Mouse (Mus musculus) CH12.LX (cell line): ENCODE data around the gene Hpcal1. TPM values are rescaled to one million over a fixed set of nuclear protein-coding genes. Genes with fewer than 3 reads are reported as not detected.

Experiments used
- DNase-seq: peaks from one replicate; pipeline ENCODE4 v3.0.0-alpha.2; 2013; ENCODE audit errors: extremely low read depth
- H3K27ac ChIP-seq: 2 replicates; pipeline ENCODE4 v1.5.1; 2012; ENCODE audit warnings: low read depth, mild to moderate bottlenecking, control low read depth, moderate library complexity; ENCODE audit not compliant: insufficient read depth
- H3K27me3 ChIP-seq: replicated peaks from 2 replicates; pipeline ENCODE3; 2012; ENCODE audit warnings: inconsistent platforms
- H3K36me3 ChIP-seq, 2 experiments: replicated peaks in 1 of 2; 2 replicates each; pipeline versions ENCODE3 to v1.6.1; 2012; ENCODE audit warnings: inconsistent platforms in 1 of 2, low read length in 1 of 2, mild to moderate bottlenecking in 1 of 2, mixed read lengths in 1 of 2, moderate library complexity in 1 of 2; ENCODE audit not compliant: control insufficient read depth in 1 of 2, insufficient read depth in 1 of 2
- H3K4me1 ChIP-seq, 2 experiments: 2 replicates each; pipeline ENCODE4 v1.6.1; 2012; ENCODE audit warnings: inconsistent platforms in 1 of 2, moderate library complexity in 1 of 2; ENCODE audit not compliant: insufficient read depth in 2 of 2, control insufficient read depth in 1 of 2
- H3K4me2 ChIP-seq: 2 replicates; pipeline ENCODE4 v1.6.1; 2012; ENCODE audit warnings: low read depth, mild to moderate bottlenecking, control low read depth; ENCODE audit not compliant: poor library complexity, insufficient read depth, severe bottlenecking
- H3K4me3 ChIP-seq, 3 experiments: fragments of 150-350 bp in 1 of 3; sonication (generic) in 1 of 3; replicated peaks in 1 of 3; 2 replicates each; pipeline versions ENCODE3 to v1.5.1; 2011 to 2012; ENCODE audit warnings: low read depth in 2 of 3, low read length in 2 of 3, mild to moderate bottlenecking in 2 of 3, moderate library complexity in 2 of 3, control low read depth in 1 of 3, improper control_type of control experiment in 1 of 3, inconsistent platforms in 1 of 3, mixed read lengths in 1 of 3; ENCODE audit not compliant: poor library complexity in 1 of 3
- H3K79me2 ChIP-seq: replicated peaks from 2 replicates; pipeline ENCODE4 v1.6.1; 2012; ENCODE audit warnings: mild to moderate bottlenecking, moderate library complexity; ENCODE audit not compliant: control insufficient read depth, poor library complexity, insufficient read depth, severe bottlenecking; ENCODE audit errors: extremely low read depth
- H3K9ac ChIP-seq: 2 replicates; pipeline ENCODE4 v1.6.1; 2012; ENCODE audit warnings: low read depth, mild to moderate bottlenecking, control low read depth, moderate library complexity; ENCODE audit not compliant: insufficient read depth
- H3K9me3 ChIP-seq: replicated peaks from 2 replicates; pipeline ENCODE3; 2012; ENCODE audit warnings: low read length, inconsistent platforms, mixed read lengths
- CHD1 ChIP-seq: IDR thresholded peaks from 2 replicates; pipeline ENCODE4 v1.6.1; 2012; ENCODE audit warnings: low read depth, low read length, improper control_type of control experiment, inconsistent platforms
- ELF1 ChIP-seq: IDR thresholded peaks from 2 replicates; pipeline ENCODE4 v1.6.1; 2014; ENCODE audit warnings: low read depth, mild to moderate bottlenecking, inconsistent platforms, low read length, improper control_type of control experiment
- EP300 ChIP-seq: IDR thresholded peaks from 2 replicates; pipeline ENCODE4 v1.6.1; 2011; ENCODE audit warnings: low read length, improper control_type of control experiment
- ETS1 ChIP-seq: conservative IDR thresholded peaks from 2 replicates; pipeline ENCODE4 v1.6.1; 2012; ENCODE audit warnings: low read depth, mild to moderate bottlenecking, inconsistent platforms, low read length, improper control_type of control experiment, moderate library complexity
- HCFC1 ChIP-seq: IDR thresholded peaks from 2 replicates; pipeline ENCODE4 v1.6.1; 2012; ENCODE audit warnings: low read depth, mild to moderate bottlenecking, inconsistent platforms, low read length, improper control_type of control experiment
- JUN ChIP-seq: IDR thresholded peaks from 2 replicates; pipeline ENCODE4 v1.6.1; 2011; ENCODE audit warnings: low read depth, mild to moderate bottlenecking, low read length, improper control_type of control experiment, moderate library complexity; ENCODE audit not compliant: insufficient read depth
- JUND ChIP-seq: conservative IDR thresholded peaks from 2 replicates; pipeline ENCODE4 v1.6.1; 2011; ENCODE audit warnings: low read depth, low read length, improper control_type of control experiment
- KAT2A ChIP-seq: IDR thresholded peaks from 2 replicates; pipeline ENCODE4 v1.6.1; 2012; ENCODE audit warnings: low read length, improper control_type of control experiment, inconsistent platforms; ENCODE audit not compliant: insufficient replicate concordance
- MAFK ChIP-seq: IDR thresholded peaks from 2 replicates; pipeline ENCODE4 v1.6.1; 2011; ENCODE audit warnings: low read length, improper control_type of control experiment; ENCODE audit not compliant: insufficient replicate concordance
- MAX ChIP-seq: IDR thresholded peaks from 2 replicates; pipeline ENCODE4 v1.6.1; 2011; ENCODE audit warnings: low read length, improper control_type of control experiment
- MEF2A ChIP-seq: IDR thresholded peaks from 2 replicates; pipeline ENCODE4 v1.6.1; 2014; ENCODE audit warnings: low read depth, mild to moderate bottlenecking, inconsistent platforms, low read length, improper control_type of control experiment, borderline replicate concordance
- MYC ChIP-seq: IDR thresholded peaks from 2 replicates; pipeline ENCODE4 v1.6.1; 2011; ENCODE audit warnings: low read depth, mild to moderate bottlenecking, improper control_type of control experiment, low read length
- NELFE ChIP-seq: IDR thresholded peaks from 2 replicates; pipeline ENCODE4 v1.6.1; 2011; ENCODE audit warnings: low read depth, low read length, improper control_type of control experiment
- NRF1 ChIP-seq: IDR thresholded peaks from 2 replicates; pipeline ENCODE4 v1.6.1; 2014; ENCODE audit warnings: low read depth, mild to moderate bottlenecking, inconsistent platforms, low read length, improper control_type of control experiment, moderate library complexity
- PAX5 ChIP-seq: IDR thresholded peaks from 2 replicates; pipeline ENCODE4 v1.6.1; 2012; ENCODE audit warnings: low read length, inconsistent platforms, mixed read lengths
- POLR2AphosphoS2 ChIP-seq: IDR thresholded peaks from 2 replicates; pipeline ENCODE4 v1.6.1; 2011; ENCODE audit warnings: low read depth, low read length, improper control_type of control experiment
- SMC3 ChIP-seq: IDR thresholded peaks from 2 replicates; pipeline ENCODE4 v1.6.1; 2011; ENCODE audit warnings: low read depth, low read length, improper control_type of control experiment
- TCF12 ChIP-seq: IDR thresholded peaks from 2 replicates; pipeline ENCODE4 v1.6.1; 2014; ENCODE audit warnings: low read depth, mild to moderate bottlenecking, inconsistent platforms, low read length, improper control_type of control experiment
- USF1 ChIP-seq: IDR thresholded peaks from 2 replicates; pipeline ENCODE4 v1.6.1; 2014; ENCODE audit warnings: low read depth, mild to moderate bottlenecking, inconsistent platforms, low read length, improper control_type of control experiment
- USF2 ChIP-seq: conservative IDR thresholded peaks from 2 replicates; pipeline ENCODE4 v1.6.1; 2011; ENCODE audit warnings: low read depth, low read length, improper control_type of control experiment
- ZC3H11A ChIP-seq: IDR thresholded peaks from 2 replicates; pipeline ENCODE4 v1.6.1; 2012; ENCODE audit warnings: low read depth, mild to moderate bottlenecking, inconsistent platforms, low read length, improper control_type of control experiment
- ZMIZ1 ChIP-seq: IDR thresholded peaks from 2 replicates; pipeline ENCODE4 v1.6.1; 2012; ENCODE audit warnings: low read depth, mild to moderate bottlenecking, inconsistent platforms, low read length, improper control_type of control experiment
- dilution Hi-C: fragments of 300-500 bp; cut with MboI; formaldehyde crosslinking; loops from 2 replicates; pipeline ENCODE4 v1.14.3; 2020; ENCODE audit warnings: low sequenced_read_pairs; ENCODE audit not compliant: extremely low pct_unique_long_range_greater_than_20kb, extremely low pct_ligation_motif_present
- in situ Hi-C: fragments of 300-500 bp; cut with MboI; formaldehyde crosslinking; loops from 3 replicates; pipeline ENCODE4 v1.14.3; 2019; ENCODE audit warnings: low sequenced_read_pairs, low pct_ligation_motif_present, low pct_unique_long_range_greater_than_20kb, mixed read lengths
- polyA plus RNA-seq: library from polyadenylated mRNA; unstranded; fragments of >175 nt; gene quantifications from 2 replicates; pipeline ENCODE4 v1.2.1, GENCODE M21; 2012; ENCODE audit warnings: low read depth; ENCODE audit not compliant: insufficient read length
- total RNA-seq, 2 experiments: library from RNA; depleted of rRNA; stranded (reverse); fragments of 300-350 nt in 1 of 2; fragments of >200 nt in 1 of 2; gene quantifications; 2 replicates each; pipeline ENCODE4 v1.2.3; 2012 to 2014

Hpcal1 gene
- total and polyA plus RNA-seq, 3 experiments: 4.9 to 5.5 (median 4.9) TPM

DNA sequence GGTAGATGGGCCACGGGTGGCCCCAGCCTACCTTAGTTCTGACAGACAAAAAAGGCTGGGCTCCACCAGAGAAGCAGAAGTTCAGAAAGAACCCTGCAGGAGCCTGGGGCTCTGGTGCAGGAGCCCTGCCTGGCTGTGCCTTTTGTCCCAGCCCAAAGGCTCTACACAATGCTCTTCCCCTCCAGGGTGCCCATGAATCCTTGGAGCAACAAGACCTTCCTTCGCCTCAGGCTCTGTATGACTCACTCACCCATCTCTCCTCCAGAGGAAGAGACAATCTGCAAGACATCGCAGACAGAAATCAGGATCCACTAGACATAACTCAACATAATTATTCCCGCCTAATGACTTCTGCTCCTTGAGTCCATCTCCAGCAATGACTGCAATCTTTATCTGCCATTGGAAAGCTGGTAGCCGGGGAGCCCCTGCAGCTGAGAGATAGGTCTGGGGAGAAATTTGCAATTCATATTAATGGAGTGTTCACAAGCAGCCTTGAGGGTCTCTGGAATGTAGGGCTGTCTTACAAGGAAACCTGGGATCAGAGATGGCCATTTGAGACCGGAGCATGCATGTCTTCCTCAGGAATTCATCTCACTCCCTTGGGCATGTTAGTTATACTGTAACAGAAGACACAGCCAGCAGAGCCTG lies 71.8 kb downstream of the Hpcal1 start:
- H3K36me3 ChIP-seq: no peaks in the 10 kb centered on the region
- no peak overlapping the region for H3K27ac ChIP-seq
- H3K4me3 ChIP-seq: no peak overlapping the region
- no peaks in the 10 kb centered on the region for H3K9me3 ChIP-seq
- dilution Hi-C loops: no loop called here
- H3K79me2 ChIP-seq: no peaks in the 10 kb centered on the region
- H3K27me3 ChIP-seq: no peaks in the 10 kb centered on the region
- no peaks in the 10 kb centered on the region for H3K4me1 ChIP-seq
- in situ Hi-C loops: no loop called here
- no peak overlapping the region for H3K4me2 ChIP-seq
- DNase-seq: no peak
- TF ChIP-seq PAX5 (no peak), MAFK (no peak), CHD1 (no peak), NELFE (no peak), NRF1 (no peak), TCF12 (no peak), KAT2A (no peak), JUN (no peak), SMC3 (no peak), USF1 (no peak), USF2 (no peak), MAX (no peak)
- no peak overlapping the region for H3K9ac ChIP-seq

DNA sequence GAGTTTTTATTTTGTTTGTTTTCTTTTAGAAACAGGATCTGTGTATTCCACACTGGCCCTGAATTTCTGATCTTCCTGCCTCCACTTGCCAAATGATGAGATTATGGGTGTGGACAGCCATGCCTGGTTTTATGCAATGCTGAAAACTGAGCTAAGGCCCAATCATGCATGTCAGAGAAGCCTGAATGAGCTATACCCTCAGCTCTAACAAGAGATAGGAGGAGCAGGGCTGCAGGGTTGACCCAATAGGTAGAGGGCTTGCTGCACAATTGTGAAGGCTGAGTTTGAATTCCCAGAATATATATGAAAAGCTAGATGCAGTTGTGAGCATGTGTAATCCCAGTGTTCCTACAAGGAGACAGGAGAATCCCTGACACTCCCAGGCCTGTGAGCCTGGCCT lies 72.4 kb downstream of the Hpcal1 start:
- in situ Hi-C loops: no loop called here
- DNase-seq: no peak
- no peak overlapping the region for H3K4me3 ChIP-seq
- TF ChIP-seq ETS1 (no peak), MYC (no peak)
- TF ChIP-seq, all 38 proteins: peak for 0
- Histone ChIP-seq H3K27ac (no peak overlapping the region), H3K36me3 (no peaks in the 10 kb centered on the region), H3K9me3 (no peaks in the 10 kb centered on the region), H3K4me2 (no peak overlapping the region), H3K9ac (no peak overlapping the region), H3K79me2 (no peaks in the 10 kb centered on the region), H3K27me3 (no peaks in the 10 kb centered on the region), H3K4me1 (no peaks in the 10 kb centered on the region)
- dilution Hi-C loops: no loop called here

DNA sequence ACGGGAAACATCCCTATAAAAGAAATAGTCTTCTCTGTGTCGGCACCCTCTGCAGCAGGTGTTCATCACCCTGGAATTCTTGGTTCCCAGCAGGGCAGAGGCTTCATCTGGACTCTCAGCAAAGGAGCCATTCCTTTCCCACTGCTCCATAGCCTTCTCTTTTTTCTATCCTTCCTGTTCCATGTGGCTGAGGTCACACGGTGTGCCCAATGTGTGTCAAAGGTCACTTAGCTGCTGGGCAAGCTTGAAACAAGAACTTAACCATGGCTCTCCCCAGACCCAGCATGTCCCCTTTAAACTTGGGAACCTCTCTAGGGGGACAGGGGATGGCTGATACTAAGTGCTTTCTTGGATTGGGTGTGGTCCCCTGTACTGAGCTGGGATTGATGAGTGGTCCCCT lies 73.3 kb downstream of the Hpcal1 start:
- no peak for TF ChIP-seq MEF2A
- no peak for TF ChIP-seq CHD1
- TF ChIP-seq HCFC1: no peak
- no peak for TF ChIP-seq NRF1
- TF ChIP-seq NELFE: no peak
- TF ChIP-seq ZMIZ1: no peak
- no peak for TF ChIP-seq EP300
- no peak for TF ChIP-seq MYC
- no peak for TF ChIP-seq ZC3H11A
- TF ChIP-seq USF2: no peak
- no peak for TF ChIP-seq POLR2AphosphoS2
- no peak for TF ChIP-seq MAX
- TF ChIP-seq ELF1: no peak
- TF ChIP-seq JUND: no peak
- Histone ChIP-seq H3K9ac (no peak overlapping the region), H3K4me1 (no peaks in the 10 kb centered on the region), H3K9me3 (no peaks in the 10 kb centered on the region), H3K79me2 (no peaks in the 10 kb centered on the region), H3K36me3 (no peaks in the 10 kb centered on the region), H3K4me3 (no peak overlapping the region), H3K27ac (no peak overlapping the region), H3K27me3 (no peaks in the 10 kb centered on the region), H3K4me2 (no peak overlapping the region)
- no peak for DNase-seq
- dilution Hi-C loops: no loop called here
- in situ Hi-C loops: no loop called here
